13 mouse cellular contexts compared by ENCODE assay signal in the genomic region with DNA sequence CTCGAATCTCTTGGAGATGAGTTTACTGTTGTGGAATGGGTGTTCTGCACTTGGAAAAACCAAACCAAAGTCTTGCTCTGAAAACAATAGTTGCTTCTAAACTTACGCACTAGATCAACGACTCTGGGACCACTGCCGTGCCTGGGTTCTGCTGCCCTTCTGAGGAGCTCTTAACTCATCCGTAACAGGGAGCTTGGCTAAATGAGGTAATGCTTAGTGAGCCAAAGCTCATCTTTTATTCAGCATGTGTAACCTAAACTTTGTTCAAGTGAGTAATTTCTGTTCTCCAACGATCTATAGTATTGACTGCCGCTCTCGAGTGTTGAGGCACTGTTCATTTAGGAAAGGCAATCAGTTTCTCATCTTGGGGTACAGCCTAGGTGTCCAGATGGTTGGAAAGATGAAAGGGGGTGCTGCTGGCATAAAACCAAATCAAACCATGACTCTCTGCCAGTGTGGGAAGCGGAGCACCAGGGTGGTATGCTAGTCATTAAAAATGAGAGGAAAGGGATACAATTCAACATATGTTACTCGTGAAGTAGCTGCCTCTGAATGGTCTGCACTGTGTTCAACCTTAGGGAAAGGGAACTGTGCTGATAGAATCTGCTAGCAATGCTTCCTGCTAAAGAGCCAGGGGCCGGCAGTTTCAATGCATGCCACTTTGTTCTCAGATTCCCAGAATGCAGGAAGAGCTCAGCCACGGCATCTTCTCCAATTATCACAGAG.
DNase-seq lines count a peak whose midpoint lies in the region; ATAC-seq lines count a peak whose summit lies in the region.
"Had no signal": no experiment of that assay in that cellular context is flagged by ENCODE, and none has a peak within 500 bp of the region (broad histone marks: within the 10 kb centered on the region; RNA-seq: fewer than 3 reads in every experiment).

No protein-coding gene starts in this region.

- no peak overlapping the region for H3K9ac ChIP-seq in forebrain, embryonic 13.5 days
- no peak overlapping the region for H3K9ac ChIP-seq in forebrain, embryonic 11.5 days (ENCODE audit: low read length)
- H3K9ac ChIP-seq in forebrain, embryonic 14.5 days (ENCODE audit: low read length), result no peak overlapping the region
- no peak overlapping the region for H3K9ac ChIP-seq in liver, embryonic 11.5 days (ENCODE audit: low read depth, low read length)

- H3K27ac ChIP-seq in forebrain, embryonic 13.5 days, result peak overlapping the region; percentile 79
- no peak overlapping the region for H3K27ac ChIP-seq in forebrain, embryonic 11.5 days (ENCODE audit: low read depth, low read length)
- H3K27ac ChIP-seq in forebrain, embryonic 14.5 days (ENCODE audit: low read depth, low read length), result peak overlapping the region; percentile 40
- H3K27ac ChIP-seq in liver, embryonic 11.5 days (ENCODE audit: low read depth, low read length), result no peak overlapping the region
- H3K27ac ChIP-seq: kidney, postnatal 0 days had no signal

- H3K9me3 ChIP-seq in forebrain, embryonic 13.5 days (replicated peaks), result no peaks in the 10 kb centered on the region
- H3K9me3 ChIP-seq in forebrain, embryonic 11.5 days (ENCODE audit: control insufficient read depth, low read length), result no peaks in the 10 kb centered on the region
- H3K9me3 ChIP-seq in forebrain, embryonic 14.5 days (replicated peaks; ENCODE audit: control insufficient read depth, low read length), result no peaks in the 10 kb centered on the region
- H3K9me3 ChIP-seq in liver, embryonic 11.5 days (ENCODE audit: control insufficient read depth, low read length), result no peaks in the 10 kb centered on the region

- H3K4me3 ChIP-seq in forebrain, embryonic 13.5 days, result no peak overlapping the region
- no peak overlapping the region for H3K4me3 ChIP-seq in forebrain, embryonic 11.5 days (ENCODE audit: low read depth, low read length)
- H3K4me3 ChIP-seq in forebrain, embryonic 14.5 days (ENCODE audit: low read depth, low read length), result no peak overlapping the region
- no peak overlapping the region for H3K4me3 ChIP-seq in liver, embryonic 11.5 days (ENCODE audit: low read depth, low read length)

- 32% methylated on average over 12 of the region's 12 CpGs for WGBS in forebrain, embryonic 13.5 days
- WGBS in forebrain, embryonic 11.5 days, result 64% methylated on average over 12 of the region's 12 CpGs
- 19% methylated on average over 12 of the region's 12 CpGs for WGBS in forebrain, embryonic 14.5 days
- 79% methylated on average over 12 of the region's 12 CpGs for WGBS in liver, embryonic 11.5 days

- H3K36me3 ChIP-seq in forebrain, embryonic 13.5 days (ENCODE audit: poor library complexity, severe bottlenecking), result 0 out of 2 replicates have a peak, but pooled peaks cover 8% of the 10 kb centered on the region
- no peaks in the 10 kb centered on the region for H3K36me3 ChIP-seq in forebrain, embryonic 11.5 days (ENCODE audit: control insufficient read depth, insufficient read depth, low read length)
- H3K36me3 ChIP-seq in forebrain, embryonic 14.5 days (ENCODE audit: control insufficient read depth, insufficient read depth, low read length), result peaks cover 8% of the 10 kb centered on the region; the same call in 1 of the 2 replicates
- H3K36me3 ChIP-seq in liver, embryonic 11.5 days (ENCODE audit: control insufficient read depth, insufficient read depth, low read length), result no peaks in the 10 kb centered on the region

- DNase-seq in forebrain, embryonic 11.5 days (ENCODE audit: low spot score), result no peak
- DNase-seq in cerebellum, adult 11-12 months, result peak; percentile 67
- peak; percentile 86 for DNase-seq in forebrain, embryonic 14.5 days (ENCODE audit: low spot score)
- DNase-seq in layer of hippocampus, adult 9-11 months, result peak; percentile 60
- no peak for DNase-seq in liver, embryonic 11.5 days (ENCODE audit: low spot score)
- DNase-seq in right cerebral cortex, postnatal 14 days, result no peak
- no peak for DNase-seq in right cerebral cortex, postnatal 25 days
- DNase-seq: B cell, adult 2 months; heart, adult 11 months; heart, postnatal 4 days; lung, adult 2 months had no signal

- ATAC-seq in forebrain, embryonic 13.5 days, result peak; percentile 93
- ATAC-seq in forebrain, embryonic 11.5 days (replicated peaks; ENCODE audit: low FRiP score), result no peak
- peak; percentile 94 for ATAC-seq in forebrain, embryonic 14.5 days
- no peak for ATAC-seq in liver, embryonic 11.5 days (replicated peaks; ENCODE audit: low FRiP score)

- peaks cover 25% of the 10 kb centered on the region for H3K4me1 ChIP-seq in forebrain, embryonic 13.5 days
- no peaks in the 10 kb centered on the region; the same call in 1 of the 2 replicates for H3K4me1 ChIP-seq in forebrain, embryonic 11.5 days (replicated peaks; ENCODE audit: control insufficient read depth, insufficient read depth, low read length)
- H3K4me1 ChIP-seq in forebrain, embryonic 14.5 days (ENCODE audit: control insufficient read depth, insufficient read depth, low read length), result peaks cover 13% of the 10 kb centered on the region; the same call in 1 of the 2 replicates
- H3K4me1 ChIP-seq in liver, embryonic 11.5 days (replicated peaks; ENCODE audit: control insufficient read depth, insufficient read depth, low read length), result no peaks in the 10 kb centered on the region

- no peak overlapping the region; the same call in 1 of the 2 replicates for H3K4me2 ChIP-seq in forebrain, embryonic 13.5 days
- H3K4me2 ChIP-seq in forebrain, embryonic 11.5 days (ENCODE audit: low read depth, low read length, severe bottlenecking), result no peak overlapping the region
- H3K4me2 ChIP-seq in forebrain, embryonic 14.5 days (ENCODE audit: low read length), result no peak overlapping the region
- no peak overlapping the region for H3K4me2 ChIP-seq in liver, embryonic 11.5 days

- H3K27me3 ChIP-seq in forebrain, embryonic 13.5 days, result no peaks in the 10 kb centered on the region
- H3K27me3 ChIP-seq in forebrain, embryonic 11.5 days (ENCODE audit: control insufficient read depth, insufficient read depth, low read length), result no peaks in the 10 kb centered on the region
- H3K27me3 ChIP-seq in forebrain, embryonic 14.5 days (replicated peaks; ENCODE audit: control insufficient read depth, insufficient read depth, low read length), result no peaks in the 10 kb centered on the region
- no peaks in the 10 kb centered on the region for H3K27me3 ChIP-seq in liver, embryonic 11.5 days (replicated peaks; ENCODE audit: control insufficient read depth, insufficient read depth, low read length)

Comparison
In these comparisons a context has a peak if more than half of its experiments do, and no peak if none do; other contexts are left out.
1. ATAC-seq: peak in forebrain, embryonic 13.5 days (single experiment) and forebrain, embryonic 14.5 days (single experiment); none in forebrain, embryonic 11.5 days (single experiment) and liver, embryonic 11.5 days (single experiment).
2. H3K27ac ChIP-seq: peak in forebrain, embryonic 13.5 days (single experiment) and forebrain, embryonic 14.5 days (single experiment); none in forebrain, embryonic 11.5 days (single experiment) and liver, embryonic 11.5 days (single experiment).
3. DNase-seq: peak in cerebellum, adult 11-12 months (single experiment), forebrain, embryonic 14.5 days (single experiment) and layer of hippocampus, adult 9-11 months (single experiment); none in forebrain, embryonic 11.5 days (single experiment), liver, embryonic 11.5 days (single experiment), right cerebral cortex, postnatal 14 days (single experiment) and right cerebral cortex, postnatal 25 days (single experiment).